Mouse (Mus musculus): ENCODE measurements around the gene Adgrg3. TPM values are rescaled to one million over a fixed set of nuclear protein-coding genes. Genes with fewer than 3 reads are reported as not detected.
"Not testable (repeated sequence)": the region's sequence is repeated elsewhere in the genome, so short reads cannot be mapped to it uniquely, and the experiment has no call there.

Gene Adgrg3
- total RNA-seq, 4 experiments from 2014 or later, result 2.2 to 4.1 (median 3.1) TPM

DNA sequence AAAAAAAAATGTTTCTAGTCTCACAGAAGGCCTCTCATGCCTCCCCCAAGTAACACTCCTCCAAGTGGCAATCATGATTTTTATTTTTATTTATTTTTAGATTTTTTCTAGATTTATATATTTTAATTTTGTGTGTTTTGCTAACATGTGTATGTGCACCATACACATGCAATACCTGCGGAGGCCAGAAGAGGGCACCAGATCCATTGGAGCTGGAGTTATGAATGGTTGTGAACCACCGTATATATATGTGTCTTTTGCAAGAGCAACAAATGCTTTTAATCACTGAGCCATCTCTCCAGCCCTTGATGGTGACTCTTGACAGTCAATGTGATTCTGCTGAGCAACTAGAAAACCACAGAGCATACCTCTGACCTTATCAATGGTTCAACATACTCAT, 7.9 kb downstream of the Adgrg3 start:
- no peak for DNase-seq

DNA sequence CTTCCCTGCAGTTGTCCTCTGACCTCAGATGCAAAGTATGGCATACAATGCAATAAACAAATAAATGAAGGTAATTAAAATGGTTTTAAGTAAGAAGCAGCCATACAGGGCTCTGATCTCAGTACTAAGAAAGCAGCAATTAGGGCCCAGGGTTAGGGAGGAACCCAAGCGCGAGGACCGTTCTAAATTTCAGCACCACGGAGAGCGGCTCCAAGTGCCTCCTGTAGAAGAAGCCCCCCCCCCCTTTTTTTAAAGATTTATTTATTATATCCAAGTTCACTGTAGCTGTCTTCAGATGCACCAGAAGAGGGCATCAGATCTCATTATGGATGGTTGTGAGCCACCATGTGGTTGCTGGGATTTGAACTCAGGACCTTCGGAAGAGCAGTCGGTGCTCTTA, 10.9 kb downstream of the Adgrg3 start:
- not testable (repeated sequence) for DNase-seq

DNA sequence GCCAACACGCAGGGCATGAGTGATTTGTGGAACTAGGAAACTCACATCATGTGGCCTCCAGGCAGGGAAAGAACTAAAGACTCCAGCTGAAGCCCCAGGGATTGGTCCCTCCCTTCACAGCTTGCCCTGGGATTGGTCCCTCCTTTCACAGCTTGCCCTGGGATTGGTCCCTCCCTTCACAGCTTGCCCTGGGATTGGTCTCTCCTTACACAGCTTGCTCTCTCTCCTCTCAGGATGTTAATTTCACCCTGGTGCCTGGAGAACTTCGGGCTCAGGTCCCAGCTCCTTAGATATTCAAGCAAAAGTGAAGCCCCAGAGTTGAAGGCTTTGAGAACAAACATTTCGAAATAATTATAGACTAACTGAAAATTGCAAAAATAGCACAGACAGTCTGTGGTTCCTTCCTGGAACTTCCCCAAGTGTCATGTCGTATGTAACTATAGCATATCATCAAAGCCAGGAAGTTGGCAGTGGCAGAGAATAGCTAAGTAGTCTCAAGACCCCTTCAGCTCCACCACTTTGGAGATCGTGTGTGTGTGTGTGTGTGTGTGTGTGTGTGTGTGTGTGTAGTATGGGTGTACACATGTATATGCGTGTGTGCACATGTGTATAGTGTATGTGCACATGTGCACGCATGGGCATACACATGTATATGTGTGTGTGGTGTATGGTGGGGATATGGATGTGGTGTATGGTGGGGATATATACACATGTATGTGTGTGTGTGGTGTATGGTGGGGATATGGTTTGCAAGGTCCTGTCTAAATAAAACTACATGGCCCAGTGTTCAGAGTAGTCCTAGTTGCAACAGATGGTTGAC, 19.8 kb downstream of the Adgrg3 start:
- DNase-seq, result peak; percentile 23

DNA sequence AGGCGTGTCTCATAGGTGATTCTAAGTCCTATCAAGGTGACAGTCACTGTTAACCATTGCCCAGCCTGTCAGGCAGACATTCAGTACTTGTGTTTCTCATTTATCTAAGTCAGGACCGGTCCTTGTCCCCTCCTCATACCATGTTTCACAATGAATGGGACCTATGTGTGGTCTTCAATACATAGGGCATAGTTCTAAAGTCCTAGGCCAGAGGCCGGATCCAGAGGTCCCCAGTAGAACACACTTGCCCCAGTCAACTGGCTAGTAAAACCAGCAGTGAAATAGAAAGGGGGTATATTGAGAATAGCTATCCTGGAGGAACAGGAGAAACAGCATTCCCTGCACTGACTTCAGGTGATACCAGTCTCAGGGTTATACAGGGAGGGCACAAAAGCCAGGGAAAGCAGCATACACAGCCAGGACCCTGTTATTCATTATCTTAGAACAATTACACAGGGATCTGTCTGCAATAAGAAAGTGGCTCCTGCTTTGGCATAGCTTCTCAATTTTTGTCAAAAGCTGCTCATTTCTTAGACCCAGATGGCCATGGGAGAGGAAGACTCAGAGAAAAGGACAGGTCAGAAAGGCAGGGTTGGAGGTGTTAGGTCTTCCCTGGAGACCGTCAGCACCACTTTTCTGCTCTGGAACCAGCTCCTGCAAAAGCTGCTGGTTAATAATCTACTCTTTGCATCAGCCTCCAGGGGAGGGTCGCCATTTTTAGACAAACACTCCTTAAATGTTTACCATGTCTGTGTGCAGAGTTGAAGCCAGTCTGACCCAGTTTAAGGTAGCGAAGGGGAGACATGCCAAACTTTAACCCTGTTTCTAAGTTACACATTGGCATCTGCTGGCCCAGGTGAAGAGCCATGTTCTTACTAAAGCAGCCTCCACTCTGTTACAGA, 24.6 kb downstream of the Adgrg3 start:
- no peak for DNase-seq

DNA sequence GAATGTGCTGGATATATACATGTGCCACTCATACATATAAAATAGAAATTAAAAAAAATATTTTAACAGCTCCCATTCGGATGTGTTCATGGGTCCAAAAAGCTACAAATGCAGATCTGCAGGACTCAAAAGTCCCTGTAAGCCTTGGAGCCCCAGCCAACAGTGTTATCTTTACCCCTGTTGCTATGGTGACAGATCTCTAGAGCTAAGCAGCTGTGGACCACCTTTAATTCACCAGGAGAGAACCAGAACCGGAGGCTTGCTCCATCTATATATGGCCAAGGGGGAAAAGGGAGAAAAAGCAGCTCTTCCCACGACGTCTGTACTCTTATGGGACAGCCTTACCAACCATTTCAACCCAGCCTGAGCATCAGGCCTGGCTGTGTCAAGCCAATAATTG, 27.3 kb downstream of the Adgrg3 start:
- DNase-seq, result no peak

DNA sequence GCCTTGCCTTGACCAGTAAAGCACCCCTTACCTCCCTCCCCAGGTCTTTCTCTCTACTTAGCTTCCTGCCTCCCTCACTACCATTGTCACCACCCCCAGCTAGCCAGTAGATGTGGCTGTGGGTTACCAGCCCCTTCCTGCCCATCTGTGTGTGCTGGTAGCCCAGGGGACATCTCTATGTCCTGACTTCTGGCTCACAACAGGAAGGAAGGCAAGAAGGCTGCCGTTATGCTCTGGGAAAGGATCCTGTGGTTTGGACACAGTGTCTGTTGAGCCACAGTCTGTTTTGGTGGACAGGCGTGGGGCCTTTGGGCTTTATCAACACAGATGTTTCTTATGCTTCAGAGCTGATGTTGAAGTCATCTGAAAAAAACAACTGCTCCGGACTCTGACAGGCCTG, 29.5 kb downstream of the Adgrg3 start:
- no peak for DNase-seq

DNA sequence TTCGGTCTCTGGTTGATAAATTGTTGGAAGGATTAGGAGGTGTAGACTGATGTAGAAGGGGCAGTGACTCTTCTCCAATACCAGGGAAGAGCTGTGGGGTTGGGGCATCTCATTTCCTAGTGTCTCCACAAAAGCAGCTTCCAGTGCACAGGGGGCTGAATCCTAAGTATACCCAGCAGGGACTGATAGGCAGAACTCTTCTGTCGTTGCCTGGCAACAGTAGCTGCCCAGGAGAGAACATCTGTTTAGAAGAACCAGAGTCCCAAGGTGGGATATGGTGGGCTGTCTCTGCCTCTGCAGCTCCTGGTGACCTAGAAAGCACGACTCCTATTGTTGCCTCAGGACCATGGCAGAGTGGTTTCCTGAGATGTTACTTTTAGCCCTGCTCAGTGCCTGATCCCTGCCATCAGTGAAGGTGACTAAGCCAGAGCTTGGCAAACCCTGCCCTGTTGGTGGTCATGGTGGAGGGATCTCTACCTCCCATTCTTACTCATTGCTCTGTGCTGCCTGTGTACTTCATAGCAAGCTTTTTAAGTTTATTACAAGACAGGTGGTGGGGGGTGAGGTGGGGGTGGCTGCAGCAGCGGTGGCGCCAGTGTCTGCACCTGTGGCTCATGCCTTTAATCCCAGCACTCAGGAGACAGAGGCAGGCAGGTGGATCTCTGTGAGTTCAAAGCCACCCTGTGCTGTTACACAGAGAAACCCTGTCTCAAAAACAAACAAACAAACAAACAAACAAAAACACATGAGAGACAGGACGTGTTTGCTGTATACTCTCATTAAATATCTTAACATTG, 30.6 kb downstream of the Adgrg3 start:
- no peak for DNase-seq

DNA sequence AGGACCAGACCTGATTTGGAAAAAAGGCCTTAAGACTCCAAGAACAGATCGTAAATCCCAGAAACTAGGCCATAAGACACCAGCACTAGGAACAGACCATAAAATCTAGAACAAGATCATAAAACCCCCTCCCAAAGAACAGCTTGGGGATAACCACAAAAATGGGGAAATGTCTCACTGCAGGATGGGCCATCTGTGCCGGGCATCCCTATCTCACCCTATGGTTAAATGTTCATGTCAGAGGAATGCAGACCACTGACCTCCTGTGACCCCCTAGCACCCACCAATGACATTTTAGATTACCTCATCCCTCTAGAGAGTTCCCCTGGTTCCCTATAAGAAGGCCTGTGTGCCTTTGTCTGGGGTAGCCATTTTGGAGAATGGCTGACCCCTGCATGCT, 32.1 kb downstream of the Adgrg3 start:
- DNase-seq, result no peak

DNA sequence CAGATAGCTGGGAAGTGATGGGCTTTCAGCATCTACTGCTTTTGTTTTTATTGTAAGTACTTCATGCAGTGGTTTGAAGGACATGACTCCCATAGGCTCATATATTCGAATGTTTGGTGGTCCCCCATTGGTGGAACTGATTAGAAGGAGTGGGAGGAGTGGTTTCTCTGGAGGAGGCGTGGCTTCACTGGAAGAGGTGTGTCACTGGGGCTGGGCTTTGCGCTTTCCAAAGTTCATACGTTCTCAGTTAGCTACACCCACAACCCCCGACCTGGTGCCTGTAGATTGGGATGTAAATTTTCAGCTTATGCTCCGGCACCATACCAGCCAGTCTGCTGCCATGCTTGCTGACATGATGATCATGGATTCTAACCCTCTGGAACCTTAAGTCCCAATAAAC, 36.9 kb downstream of the Adgrg3 start:
- DNase-seq, result no peak

DNA sequence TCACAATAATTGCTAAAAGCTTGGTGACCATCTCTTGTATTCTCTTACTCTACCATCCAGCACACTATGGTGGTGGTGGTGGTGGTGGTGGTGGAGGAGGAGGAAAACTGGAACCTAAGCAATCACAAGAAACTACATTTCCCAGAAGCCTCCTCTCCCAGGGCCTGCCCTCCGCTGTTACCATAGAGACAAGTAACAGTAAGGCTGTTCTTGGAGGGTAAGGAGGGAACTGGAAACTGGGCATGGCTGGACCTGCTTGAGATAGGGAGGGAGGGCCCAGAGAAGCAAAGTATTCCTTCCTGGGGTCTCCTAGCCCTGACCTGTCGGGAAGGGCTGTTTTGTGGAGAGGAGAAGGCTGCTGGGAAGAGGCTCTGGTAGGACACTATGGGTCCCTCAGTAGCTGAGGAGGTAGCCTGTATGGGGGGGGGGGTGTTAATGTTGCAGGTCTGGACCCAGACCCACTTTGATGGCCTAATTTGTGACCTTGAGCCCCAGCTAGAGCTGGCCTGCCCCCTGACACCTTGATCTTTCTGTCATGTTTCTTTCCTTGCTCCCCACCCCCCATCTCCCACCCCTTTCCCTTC, 37.5 kb downstream of the Adgrg3 start, which contains the start of gene Drc7:
TSS of gene Drc7 (plus strand) at position 177 of the 584 bp plus-strand sequence.
- no peak for DNase-seq

DNA sequence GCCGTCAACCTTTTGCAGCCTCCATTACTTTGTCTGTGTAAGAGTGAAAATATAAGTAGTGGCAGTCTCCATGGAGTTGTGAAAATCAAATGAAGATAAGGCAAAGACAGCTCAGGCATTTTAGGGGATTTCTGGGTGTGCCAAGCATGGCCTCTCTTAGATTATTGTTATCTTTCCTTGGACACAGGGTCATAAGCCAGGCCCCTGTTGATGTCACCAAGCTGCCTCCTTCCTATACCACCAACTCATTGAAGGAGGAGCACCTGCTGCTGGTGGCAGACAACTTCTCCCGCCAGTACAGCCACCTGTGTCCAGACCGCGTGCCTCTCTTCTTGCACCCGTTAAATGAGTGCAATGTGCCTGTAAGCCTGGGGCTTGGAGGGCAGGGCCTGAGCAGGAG, 38.9 kb downstream of the Adgrg3 start:
- DNase-seq, result no peak

DNA sequence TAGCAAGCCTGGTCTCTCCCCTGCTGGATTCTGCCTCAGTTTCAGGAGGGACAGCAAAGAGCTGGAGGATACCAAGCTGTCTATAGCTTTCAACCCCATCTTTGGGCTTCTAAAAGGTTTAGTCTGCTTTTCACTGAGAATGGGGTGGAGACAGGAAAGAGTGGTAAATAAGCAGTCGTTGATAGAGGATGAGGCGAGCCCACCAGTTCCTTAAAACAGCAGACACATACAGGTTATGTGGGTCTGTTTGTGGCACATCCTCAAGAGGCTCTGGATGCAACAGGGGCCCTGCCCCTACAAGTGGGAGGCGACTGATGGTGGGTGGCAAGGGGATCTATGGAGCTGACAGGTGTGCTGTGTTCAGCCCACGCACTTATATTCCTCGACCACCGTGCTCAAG, 41.2 kb downstream of the Adgrg3 start:
- no peak for DNase-seq

DNA sequence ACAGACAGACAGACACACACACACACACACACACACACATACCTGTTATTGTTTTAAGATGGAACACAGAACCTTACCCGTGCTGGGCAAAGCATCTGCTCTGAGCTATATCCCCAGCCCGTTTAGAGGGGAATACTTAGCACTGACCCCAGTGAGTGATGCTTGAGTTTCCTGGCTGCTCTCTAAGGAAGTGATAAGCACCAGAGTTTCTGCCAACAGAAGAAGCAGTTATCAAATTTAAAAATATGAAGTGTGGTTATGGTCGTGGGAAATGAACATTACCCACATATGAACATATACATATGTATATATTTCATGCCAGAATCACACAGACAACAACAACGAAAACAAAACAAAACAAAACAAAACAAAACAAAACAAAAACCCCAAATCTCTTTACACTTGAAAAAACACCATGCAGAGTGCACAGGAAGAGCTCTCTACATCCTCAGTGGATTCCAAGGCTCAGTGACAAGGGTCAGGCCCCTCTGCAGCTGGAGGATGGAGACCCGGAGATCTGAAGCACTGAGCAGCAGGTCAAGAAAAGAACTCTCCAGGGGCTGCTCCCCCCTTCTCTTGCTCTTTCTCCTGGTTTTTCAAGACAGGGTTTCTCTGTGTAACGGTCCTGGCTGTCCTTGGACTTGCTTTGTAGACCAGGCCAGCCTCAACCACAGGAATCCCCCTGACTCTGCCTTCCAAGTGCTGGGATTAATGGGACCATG, 42.5 kb downstream of the Adgrg3 start:
- no peak for DNase-seq

DNA sequence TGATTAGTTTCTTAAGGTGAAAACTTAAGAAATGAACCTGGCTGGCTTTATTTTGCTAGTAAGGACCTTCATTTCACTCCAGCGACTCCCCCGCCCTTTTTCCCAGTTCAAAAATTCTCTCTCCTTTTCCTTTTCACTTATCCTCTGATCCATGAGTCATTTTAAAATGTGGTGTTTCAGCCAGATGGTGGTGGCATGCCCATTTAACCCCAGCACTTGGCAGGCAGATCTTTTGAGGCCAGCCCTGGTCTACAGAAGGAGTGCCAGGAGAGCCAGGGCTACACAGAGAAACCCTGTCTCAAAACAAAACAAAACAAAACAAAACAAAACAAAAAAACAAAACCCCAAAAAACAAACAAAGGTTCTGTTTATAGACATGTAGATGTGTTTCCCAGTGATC, 47.0 kb downstream of the Adgrg3 start:
- DNase-seq, result no peak

DNA sequence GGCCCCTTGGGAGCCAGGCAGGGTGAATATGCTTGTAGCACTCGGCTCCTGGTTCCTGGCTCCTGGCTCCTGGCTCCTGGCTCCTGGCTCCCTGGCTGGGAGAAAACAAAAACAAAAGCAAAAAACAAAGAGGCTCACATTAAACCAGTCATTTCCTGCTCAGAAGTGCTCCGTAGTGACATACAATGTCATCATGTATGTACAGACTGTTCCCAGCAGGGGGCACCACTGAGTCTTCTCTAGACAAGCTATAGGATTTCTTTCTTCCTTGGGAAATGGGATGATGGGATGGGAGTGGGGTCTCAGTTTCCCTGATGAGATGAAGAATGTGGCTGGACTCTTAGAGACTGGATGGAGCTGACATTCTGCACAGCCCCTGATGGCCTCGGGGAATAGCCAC, 50.1 kb downstream of the Adgrg3 start:
- peak; percentile 39 for DNase-seq

DNA sequence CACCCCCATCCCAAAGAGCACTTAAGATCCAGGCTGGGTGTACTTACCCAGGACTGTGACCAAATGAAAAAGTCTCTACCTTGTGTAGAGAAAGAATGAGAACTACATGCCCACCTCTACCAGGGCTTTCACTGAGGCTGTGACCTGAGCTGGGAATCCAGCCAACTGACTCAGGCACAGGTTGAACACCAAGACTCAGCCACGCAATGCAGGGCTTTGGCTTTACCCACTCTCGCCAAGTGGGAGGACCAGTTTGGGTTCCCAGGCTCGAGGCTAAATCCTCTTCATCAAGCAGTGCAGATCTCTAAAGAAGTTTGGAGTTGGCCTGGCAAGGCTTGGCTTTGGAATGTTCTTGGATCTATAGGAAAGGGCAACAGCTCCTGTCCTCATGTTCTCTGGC, 58.0 kb downstream of the Adgrg3 start:
- DNase-seq, result no peak

DNA sequence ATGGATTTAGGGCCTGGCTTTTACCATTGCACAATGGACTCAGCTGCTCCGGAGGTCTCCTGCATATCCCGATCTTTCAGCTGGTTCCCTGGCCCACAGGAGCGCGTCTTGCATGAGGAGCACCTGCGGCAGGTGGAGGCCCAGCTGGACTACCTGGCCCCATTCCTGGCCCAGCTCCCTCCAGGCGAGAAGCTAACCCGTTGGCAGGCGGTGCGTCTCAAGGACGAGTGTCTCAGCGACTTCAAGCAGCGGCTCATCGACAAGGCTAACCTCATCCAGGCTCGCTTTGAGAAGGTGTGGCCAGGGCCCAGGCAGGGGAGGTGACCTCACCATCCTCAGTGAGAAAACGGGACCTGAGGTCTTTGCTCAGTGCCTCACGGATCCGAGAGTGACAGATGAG, 58.7 kb downstream of the Adgrg3 start:
- no peak for DNase-seq

DNA sequence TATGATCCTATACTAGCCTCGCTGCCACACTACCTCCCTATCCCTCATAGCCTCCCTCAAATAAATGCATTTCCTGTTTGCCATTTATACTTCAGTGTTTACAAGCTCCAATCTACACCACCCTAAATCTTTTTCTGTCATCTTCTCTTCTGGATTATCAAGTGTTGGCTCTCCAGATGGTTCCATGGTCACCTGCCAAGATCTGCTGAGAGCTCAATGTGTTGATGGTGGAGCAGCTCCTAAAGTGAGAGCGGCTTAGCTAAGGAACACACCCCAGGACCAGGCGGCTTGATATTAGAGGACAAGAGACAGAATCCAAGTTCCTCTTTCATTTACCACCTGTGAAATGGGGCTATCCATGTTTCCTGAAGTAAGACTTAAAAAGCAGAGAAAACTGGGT, 60.6 kb downstream of the Adgrg3 start:
- DNase-seq, result no peak

DNA sequence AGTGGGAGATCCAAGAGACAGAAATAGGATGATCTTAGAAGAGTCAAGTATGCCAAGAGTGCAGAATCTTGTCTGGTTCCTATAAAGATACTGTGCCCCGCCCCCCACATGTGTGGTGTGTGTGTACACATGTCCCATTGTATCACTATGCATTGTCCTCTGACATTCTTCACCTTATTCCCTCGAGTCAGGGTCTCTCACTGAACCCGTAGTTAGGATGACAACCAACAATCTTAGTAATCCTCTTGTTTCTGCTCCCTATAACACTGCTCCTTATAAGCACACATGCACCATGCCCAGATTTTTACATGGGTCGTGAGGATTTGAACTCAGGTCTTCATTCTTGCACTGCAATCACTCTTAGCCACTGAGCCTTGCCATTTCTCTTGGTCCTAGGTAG, 61.8 kb downstream of the Adgrg3 start:
- DNase-seq, result no peak

DNA sequence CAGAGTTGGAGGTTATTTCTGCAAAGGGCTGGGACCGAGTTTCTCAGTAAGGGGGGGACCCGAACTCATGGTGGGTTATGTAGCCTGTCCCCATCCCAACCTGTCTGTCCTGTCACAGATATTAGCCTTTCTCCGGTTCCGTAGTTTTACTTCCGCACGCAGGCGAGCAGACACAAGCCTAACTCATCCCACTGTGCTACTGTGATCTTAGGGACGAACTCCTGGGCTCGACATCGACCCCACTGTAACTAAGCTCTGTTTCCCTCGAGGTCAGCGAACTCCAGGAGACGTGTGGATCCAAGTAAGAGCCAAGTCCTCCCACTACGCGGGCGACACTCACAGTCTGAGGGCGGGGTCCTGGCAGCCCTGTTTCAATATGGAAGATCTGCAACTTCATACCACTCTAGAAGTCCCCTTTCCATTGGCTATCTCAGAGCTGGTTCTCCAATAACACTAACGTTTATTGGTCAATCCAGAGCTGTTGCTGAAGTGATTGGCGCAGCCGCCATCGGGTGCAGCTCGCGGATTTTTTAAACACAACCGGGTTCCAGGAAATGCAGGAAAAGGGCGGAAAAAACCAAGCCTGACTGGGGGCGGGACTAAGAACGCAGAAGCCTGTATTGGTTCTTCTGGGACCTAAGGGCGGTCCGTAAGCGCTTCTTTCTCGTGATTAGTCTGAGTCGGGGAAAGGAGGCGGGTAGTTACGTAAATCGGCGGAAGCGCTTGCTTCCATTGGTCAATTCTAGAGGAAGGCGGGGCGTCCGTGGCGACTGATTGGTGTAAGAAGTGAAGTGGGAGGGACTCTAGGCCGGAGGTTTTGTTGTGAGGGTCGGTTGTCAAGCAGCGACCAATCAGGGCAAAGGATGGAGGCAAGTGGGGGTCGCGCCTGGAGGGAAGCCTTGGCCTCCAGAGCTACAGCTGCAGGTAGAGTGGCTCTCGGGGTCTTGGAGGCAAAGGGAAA, 63.2 kb downstream of the Adgrg3 start, which contains the start of gene Katnb1:
TSS of gene Katnb1 (plus strand) at position 806 of the 961 bp plus-strand sequence.
- DNase-seq, result peak; percentile 99
